In the genomic region with DNA sequence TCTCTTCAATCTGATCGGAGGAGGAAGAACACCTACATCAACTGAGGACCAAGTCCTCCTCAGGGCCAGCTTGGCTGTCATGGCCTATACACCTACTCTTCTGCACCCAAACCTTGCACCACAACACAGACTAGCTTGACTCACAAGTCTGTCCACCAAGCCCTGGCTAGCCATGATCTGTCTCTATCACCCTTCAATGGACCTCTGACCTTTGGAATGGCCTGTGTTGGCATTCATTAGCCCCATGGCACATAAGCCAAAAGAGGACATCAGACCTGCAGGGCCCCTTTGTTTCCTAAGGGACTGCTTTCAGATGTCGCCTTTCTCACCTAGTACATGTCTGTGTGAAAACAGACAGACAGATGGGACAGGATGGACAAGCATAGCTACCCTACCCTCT, we compare ENCODE assay signal across 10 mouse cellular contexts. TPM values are rescaled to one million over a fixed set of nuclear protein-coding genes. Genes with fewer than 3 reads are reported as not detected.
DNase-seq lines count a peak whose midpoint lies in the region; ATAC-seq and TF ChIP-seq lines count a peak whose summit lies in the region.
"Had no signal": no experiment of that assay in that cellular context is flagged by ENCODE, and none has a peak within 500 bp of the region (broad histone marks: within the 10 kb centered on the region; RNA-seq: fewer than 3 reads in every experiment).

No protein-coding gene starts in this region.

- TF ChIP-seq CTCF in bone marrow macrophage, adult 2 months (IDR thresholded peaks at IDR 0.05; ENCODE audit: low read depth, low read length), result no peak
- TF ChIP-seq CTCF in intestine, postnatal 0 days (IDR thresholded peaks at IDR 0.05; ENCODE audit: low read depth), result no peak

- ATAC-seq in heart, embryonic 15.5 days (replicated peaks; ENCODE audit: insufficient number of reproducible peaks, insufficient read depth, low FRiP score, low read depth), result no peak
- ATAC-seq in intestine, postnatal 0 days, result peak; percentile 31; the same call in 1 of the 2 replicates
- no peak for ATAC-seq in midbrain, embryonic 12.5 days (ENCODE audit: low FRiP score, low read depth)

- H3K27ac ChIP-seq in heart, embryonic 15.5 days, result peak overlapping the region; percentile 55; the same call in 1 of the 2 replicates
- peak overlapping the region; percentile 64; the same call in 1 of the 2 replicates for H3K27ac ChIP-seq in bone marrow macrophage, adult 2 months (ENCODE audit: insufficient read depth, low read depth, low read length)
- H3K27ac ChIP-seq in intestine, postnatal 0 days (ENCODE audit: low read depth, low read length), result peak overlapping the region; percentile 71
- H3K27ac ChIP-seq in midbrain, embryonic 12.5 days (replicated peaks), result peak overlapping the region; percentile 79

- H3K9me3 ChIP-seq in heart, embryonic 15.5 days (replicated peaks), result no peaks in the 10 kb centered on the region
- H3K9me3 ChIP-seq in intestine, postnatal 0 days (ENCODE audit: control insufficient read depth), result no peaks in the 10 kb centered on the region
- H3K9me3 ChIP-seq in midbrain, embryonic 12.5 days, result no peaks in the 10 kb centered on the region

- H3K9ac ChIP-seq in heart, embryonic 15.5 days, result no peak overlapping the region
- no peak overlapping the region for H3K9ac ChIP-seq in intestine, postnatal 0 days (ENCODE audit: low read depth, low read length)
- no peak overlapping the region for H3K9ac ChIP-seq in midbrain, embryonic 12.5 days (replicated peaks)

- H3K4me1 ChIP-seq in heart, embryonic 15.5 days (replicated peaks), result peaks cover 39% of the 10 kb centered on the region
- peaks cover 35% of the 10 kb centered on the region for H3K4me1 ChIP-seq in bone marrow macrophage, adult 2 months (ENCODE audit: control insufficient read depth, insufficient read depth, low read length)
- peaks cover 3% of the 10 kb centered on the region; the same call in 1 of the 2 replicates for H3K4me1 ChIP-seq in intestine, postnatal 0 days (replicated peaks; ENCODE audit: control insufficient read depth, insufficient read depth, low read length)
- peaks cover 19% of the 10 kb centered on the region for H3K4me1 ChIP-seq in midbrain, embryonic 12.5 days

- no peak for TF ChIP-seq POLR2A in bone marrow macrophage, adult 2 months (IDR thresholded peaks at IDR 0.05; ENCODE audit: borderline replicate concordance, low read depth, low read length)

- H3K4me3 ChIP-seq in heart, embryonic 15.5 days, result no peak overlapping the region
- no peak overlapping the region for H3K4me3 ChIP-seq in bone marrow macrophage, adult 2 months (ENCODE audit: insufficient read depth, low read length)
- no peak overlapping the region for H3K4me3 ChIP-seq in intestine, postnatal 0 days (ENCODE audit: low read depth, low read length)
- no peak overlapping the region for H3K4me3 ChIP-seq in midbrain, embryonic 12.5 days
- H3K4me3 ChIP-seq: myocyte had no signal

- H3K36me3 ChIP-seq in heart, embryonic 15.5 days, result peaks cover 15% of the 10 kb centered on the region
- peaks cover 32% of the 10 kb centered on the region for H3K36me3 ChIP-seq in intestine, postnatal 0 days (ENCODE audit: control insufficient read depth, insufficient read depth)
- H3K36me3 ChIP-seq in midbrain, embryonic 12.5 days, result peaks cover 17% of the 10 kb centered on the region

- H3K4me2 ChIP-seq in heart, embryonic 15.5 days, result no peak overlapping the region
- H3K4me2 ChIP-seq in intestine, postnatal 0 days (replicated peaks; ENCODE audit: low read depth), result 0 out of 2 replicates have a peak overlapping the region, but pooled peaks have one; percentile 13
- 0 out of 2 replicates have a peak overlapping the region, but pooled peaks have one; percentile 34 for H3K4me2 ChIP-seq in midbrain, embryonic 12.5 days (replicated peaks)

- no peak for DNase-seq in heart, adult 18-20 months
- no peak for DNase-seq in embryo, embryonic 11 days
- DNase-seq in cerebellum, adult 11-12 months, result no peak
- no peak for DNase-seq in frontal cortex, postnatal 10 days (ENCODE audit: low spot score in 2 of 2)
- DNase-seq: cerebellum, adult 9-10 months had no signal

- 85% methylated on average over 2 of the region's 2 CpGs for WGBS in heart, embryonic 15.5 days
- WGBS in intestine, postnatal 0 days, result 82% methylated on average over 2 of the region's 2 CpGs
- 95% methylated on average over 2 of the region's 2 CpGs for WGBS in midbrain, embryonic 12.5 days

- no peaks in the 10 kb centered on the region for H3K27me3 ChIP-seq in heart, embryonic 15.5 days
- H3K27me3 ChIP-seq in intestine, postnatal 0 days (replicated peaks; ENCODE audit: control insufficient read depth, insufficient read depth, low read length), result no peaks in the 10 kb centered on the region
- no peaks in the 10 kb centered on the region for H3K27me3 ChIP-seq in midbrain, embryonic 12.5 days

RNA-seq across cellular contexts. Expression of gene Yjefn3, which starts 18.6 kb away (rescaled TPM):
- 5.9 and 10.1 TPM in 2 replicates for polyA plus RNA-seq in heart, embryonic 15.5 days (2015; fragmentation: Nextera tagmentation; extraction: Ambion mirVana)
- 10 to 100 TPM; 13.7 to 14.2 TPM for total RNA-seq in heart, adult 18-20 months (2021)
- not detected in 2 replicates for polyA plus RNA-seq in bone marrow macrophage, adult 2 months (2012; ENCODE audit: insufficient read depth, insufficient read length, missing spikeins)
- 2.1 and 2.2 TPM in 2 replicates for polyA plus RNA-seq in intestine, postnatal 0 days (2015; fragmentation: Nextera tagmentation; extraction: Ambion mirVana)
- polyA plus RNA-seq in midbrain, embryonic 12.5 days (2016; fragmentation: Nextera tagmentation; extraction: Ambion mirVana), result 7.2 and 8.0 TPM in 2 replicates

RNA-seq across cellular contexts. Expression of gene Ndufa13, which starts 18.8 kb away (rescaled TPM):
- polyA plus RNA-seq in heart, embryonic 15.5 days (2015; fragmentation: Nextera tagmentation; extraction: Ambion mirVana), result 316 and 390 TPM in 2 replicates
- total RNA-seq in heart, adult 18-20 months (2021), result 100 to 1,000 TPM; 455 to 494 TPM
- 86.8 and 90.6 TPM in 2 replicates for polyA plus RNA-seq in bone marrow macrophage, adult 2 months (2012; ENCODE audit: insufficient read depth, insufficient read length, missing spikeins)
- polyA plus RNA-seq in intestine, postnatal 0 days (2015; fragmentation: Nextera tagmentation; extraction: Ambion mirVana), result 310 and 317 TPM in 2 replicates
- polyA plus RNA-seq in midbrain, embryonic 12.5 days (2016; fragmentation: Nextera tagmentation; extraction: Ambion mirVana), result 165 and 170 TPM in 2 replicates

RNA-seq across cellular contexts. Expression of gene Tssk6, which starts 19.2 kb away (rescaled TPM):
- 1.5 and 1.8 TPM in 2 replicates for polyA plus RNA-seq in heart, embryonic 15.5 days (2015; fragmentation: Nextera tagmentation; extraction: Ambion mirVana)
- under 1 TPM in 1 of 2 experiments, not detected in 1; 0.25 TPM for total RNA-seq in heart, adult 18-20 months (2021)
- polyA plus RNA-seq in bone marrow macrophage, adult 2 months (2012; ENCODE audit: insufficient read depth, insufficient read length, missing spikeins), result 0.60 TPM in 1 of 2 replicates, not detected in the other
- polyA plus RNA-seq in intestine, postnatal 0 days (2015; fragmentation: Nextera tagmentation; extraction: Ambion mirVana), result 1.2 and 2.3 TPM in 2 replicates
- polyA plus RNA-seq in midbrain, embryonic 12.5 days (2016; fragmentation: Nextera tagmentation; extraction: Ambion mirVana), result 4.0 and 5.7 TPM in 2 replicates

RNA-seq across cellular contexts. Expression of gene Cilp2, which starts 33.7 kb away (rescaled TPM):
- polyA plus RNA-seq in heart, embryonic 15.5 days (2015; fragmentation: Nextera tagmentation; extraction: Ambion mirVana), result 0.37 and 0.75 TPM in 2 replicates
- 1 to 10 TPM; 1.2 to 1.4 TPM for total RNA-seq in heart, adult 18-20 months (2021)
- polyA plus RNA-seq in bone marrow macrophage, adult 2 months (2012; ENCODE audit: insufficient read depth, insufficient read length, missing spikeins), result not detected in 2 replicates
- 0.22 and 0.25 TPM in 2 replicates for polyA plus RNA-seq in intestine, postnatal 0 days (2015; fragmentation: Nextera tagmentation; extraction: Ambion mirVana)
- 0.85 and 1.1 TPM in 2 replicates for polyA plus RNA-seq in midbrain, embryonic 12.5 days (2016; fragmentation: Nextera tagmentation; extraction: Ambion mirVana)
